Comparison of ENCODE assay signal across 15 mouse cellular contexts in the genomic region with DNA sequence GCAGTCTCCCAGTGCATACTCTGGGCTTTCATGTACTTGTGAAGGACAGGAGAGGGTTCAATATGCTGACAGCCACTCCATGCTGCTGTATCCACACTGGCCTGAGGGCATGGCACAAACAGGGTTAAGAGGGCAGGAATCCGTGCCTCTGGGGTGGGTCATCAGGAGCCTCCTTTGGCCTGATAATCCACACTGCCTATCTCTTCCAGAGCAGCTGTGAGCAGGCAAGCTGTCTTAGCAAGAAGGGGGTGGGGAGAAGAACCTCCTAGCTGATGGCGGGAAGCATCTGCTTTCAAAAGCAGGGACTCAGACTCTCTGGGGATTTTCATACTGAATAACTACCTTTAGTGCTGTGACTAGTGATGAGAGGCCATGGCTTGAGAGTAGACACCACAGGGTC. TPM values are rescaled to one million over a fixed set of nuclear protein-coding genes. Genes with fewer than 3 reads are reported as not detected.
DNase-seq lines count a peak whose midpoint lies in the region; ATAC-seq and TF ChIP-seq lines count a peak whose summit lies in the region.
"Had no signal": no experiment of that assay in that cellular context is flagged by ENCODE, and none has a peak within 500 bp of the region (broad histone marks: within the 10 kb centered on the region; RNA-seq: fewer than 3 reads in every experiment).

No protein-coding gene starts in this region.

- H3K36me3 ChIP-seq in intestine, embryonic 15.5 days, result no peaks in the 10 kb centered on the region
- H3K36me3 ChIP-seq in intestine, postnatal 0 days (ENCODE audit: control insufficient read depth, insufficient read depth), result no peaks in the 10 kb centered on the region
- H3K36me3 ChIP-seq in liver, embryonic 14.5 days (replicated peaks; ENCODE audit: control insufficient read depth, insufficient read depth, low read depth), result no peaks in the 10 kb centered on the region
- no peaks in the 10 kb centered on the region for H3K36me3 ChIP-seq in kidney, adult 2 months (ENCODE audit: control insufficient read depth, insufficient read depth, low read length)

- peak; percentile 84 to 89 (median 86) for DNase-seq in liver, embryonic 14.5 days (ENCODE audit: low read depth in 3 of 3, low spot score in 3 of 3)
- DNase-seq in spleen, postnatal 4 days (ENCODE audit: low spot score in 2 of 2), result peak; percentile 80 to 82
- no peak for DNase-seq in right cerebral cortex, postnatal 25 days
- no peak for DNase-seq in cerebellum, postnatal 14 days
- DNase-seq in kidney, adult 2 months, result no peak
- DNase-seq: cerebellum, postnatal 25 days; kidney, postnatal 14 days; layer of hippocampus, postnatal 36 days; lung, postnatal 36 days; midbrain, embryonic 14.5 days had no signal

- no peak overlapping the region for H3K27ac ChIP-seq in intestine, embryonic 15.5 days
- no peak overlapping the region for H3K27ac ChIP-seq in intestine, postnatal 0 days (ENCODE audit: low read depth, low read length)
- peak overlapping the region; percentile 98 for H3K27ac ChIP-seq in liver, embryonic 14.5 days
- no peak overlapping the region for H3K27ac ChIP-seq in kidney, adult 2 months (ENCODE audit: insufficient read depth, low read depth, low read length)

- no peak overlapping the region for H3K4me3 ChIP-seq in intestine, embryonic 15.5 days (replicated peaks)
- H3K4me3 ChIP-seq in intestine, postnatal 0 days (ENCODE audit: low read depth, low read length), result no peak overlapping the region
- peak overlapping the region; percentile 1 to 29; a peak in 3 of 4 replicates for H3K4me3 ChIP-seq in liver, embryonic 14.5 days (ENCODE audit: insufficient read depth in 1 of 2, low read depth in 2 of 2, low read length in 2 of 2)
- no peak overlapping the region for H3K4me3 ChIP-seq in kidney, adult 2 months (ENCODE audit: insufficient read depth, low read depth, low read length)

- H3K4me1 ChIP-seq in intestine, embryonic 15.5 days (replicated peaks), result no peaks in the 10 kb centered on the region
- H3K4me1 ChIP-seq in intestine, postnatal 0 days (replicated peaks; ENCODE audit: control insufficient read depth, insufficient read depth, low read length), result no peaks in the 10 kb centered on the region; the same call in 1 of the 2 replicates
- H3K4me1 ChIP-seq in liver, embryonic 14.5 days (replicated peaks; ENCODE audit: control insufficient read depth in 2 of 2, insufficient read depth in 2 of 2, low read length in 1 of 2), result peaks cover 82 to 85% of the 10 kb centered on the region in 2 experiments
- no peaks in the 10 kb centered on the region for H3K4me1 ChIP-seq in kidney, adult 2 months (ENCODE audit: control insufficient read depth, insufficient read depth, low read length)

- no peak for TF ChIP-seq CTCF in intestine, postnatal 0 days (IDR thresholded peaks at IDR 0.05; ENCODE audit: low read depth)
- peak; percentile 6; the same call in 1 of the 2 replicates for TF ChIP-seq CTCF in liver, embryonic 14.5 days (IDR thresholded peaks at IDR 0.05; ENCODE audit: low read depth)
- no peak for TF ChIP-seq CTCF in kidney, adult 2 months (conservative IDR thresholded peaks at IDR 0.05; ENCODE audit: insufficient read depth, insufficient read length, low read depth, low read length)

- TF ChIP-seq POLR2A in kidney, adult 2 months (IDR thresholded peaks at IDR 0.05; ENCODE audit: low read depth, low read length), result no peak

- H3K27me3 ChIP-seq in intestine, embryonic 15.5 days (replicated peaks), result no peaks in the 10 kb centered on the region
- no peaks in the 10 kb centered on the region for H3K27me3 ChIP-seq in intestine, postnatal 0 days (replicated peaks; ENCODE audit: control insufficient read depth, insufficient read depth, low read length)
- no peaks in the 10 kb centered on the region for H3K27me3 ChIP-seq in liver, embryonic 14.5 days (ENCODE audit: control insufficient read depth, insufficient read depth, low read length)
- H3K27me3 ChIP-seq in kidney, adult 2 months (replicated peaks; ENCODE audit: control insufficient read depth, insufficient read depth, low read length), result no peaks in the 10 kb centered on the region
- H3K27me3 ChIP-seq: Patski had no signal

- peak; percentile 70; the same call in 1 of the 2 replicates for ATAC-seq in intestine, embryonic 15.5 days
- no peak for ATAC-seq in intestine, postnatal 0 days
- ATAC-seq in common myeloid progenitor, adult 5-6 weeks (replicated peaks; ENCODE audit: low read depth, poor library complexity, severe bottlenecking), result 0 out of 2 replicates have a peak, but pooled peaks have one; percentile 19
- peak; percentile 77 for ATAC-seq in liver, embryonic 14.5 days (ENCODE audit: insufficient read depth)
- ATAC-seq: CD4-positive, CD25-positive, alpha-beta regulatory T cell, adult 4 months; Patski had no signal

- no peak overlapping the region for H3K4me2 ChIP-seq in intestine, embryonic 15.5 days (replicated peaks)
- no peak overlapping the region for H3K4me2 ChIP-seq in intestine, postnatal 0 days (replicated peaks; ENCODE audit: low read depth)
- peak overlapping the region; percentile 95 for H3K4me2 ChIP-seq in liver, embryonic 14.5 days (ENCODE audit: low read depth)

- H3K9ac ChIP-seq in intestine, embryonic 15.5 days, result no peak overlapping the region
- no peak overlapping the region for H3K9ac ChIP-seq in intestine, postnatal 0 days (ENCODE audit: low read depth, low read length)
- H3K9ac ChIP-seq in liver, embryonic 14.5 days (replicated peaks), result peak overlapping the region; percentile 90

- H3K9me3 ChIP-seq in intestine, embryonic 15.5 days, result no peaks in the 10 kb centered on the region
- no peaks in the 10 kb centered on the region for H3K9me3 ChIP-seq in intestine, postnatal 0 days (ENCODE audit: control insufficient read depth)
- H3K9me3 ChIP-seq in liver, embryonic 14.5 days (ENCODE audit: control insufficient read depth, low read length), result no peaks in the 10 kb centered on the region

- TF ChIP-seq EP300 in liver, embryonic 14.5 days (IDR thresholded peaks at IDR 0.05; ENCODE audit: low read depth), result peak; percentile 99

- WGBS in intestine, embryonic 15.5 days, result 44% methylated on average over 2 of the region's 2 CpGs
- WGBS in intestine, postnatal 0 days, result 47% methylated on average over 2 of the region's 2 CpGs
- WGBS in liver, embryonic 14.5 days (ENCODE audit: insufficient replicate concordance), result 4% methylated on average over 2 of the region's 2 CpGs
- WGBS in kidney, adult 2 months, result 66% methylated on average over 2 of the region's 2 CpGs

RNA-seq across cellular contexts. Expression of gene Eral1, which starts 14.3 kb away (rescaled TPM):
- polyA plus RNA-seq in intestine, embryonic 15.5 days (2015; fragmentation: Nextera tagmentation; extraction: Ambion mirVana), result 30.8 and 31.6 TPM in 2 replicates
- polyA plus RNA-seq in intestine, postnatal 0 days (2015; fragmentation: Nextera tagmentation; extraction: Ambion mirVana), result 12.2 and 13.0 TPM in 2 replicates
- 19.3 and 25.5 TPM in 2 replicates for total RNA-seq in common myeloid progenitor, adult 5-6 weeks (2017)
- 9.8 and 10.2 TPM in 2 replicates for polyA plus RNA-seq in liver, embryonic 14.5 days (2012; rRNA removed)
- 14.9 and 16.6 TPM in 2 replicates for polyA plus RNA-seq in liver, embryonic 14.5 days (2014; fragmentation: Nextera tagmentation; extraction: Ambion mirVana)
- 39.1 and 41.6 TPM in 2 replicates for polyA plus RNA-seq in kidney, adult 2 months (2012; rRNA removed)

RNA-seq across cellular contexts. Expression of gene Flot2, which starts 28.2 kb away (rescaled TPM):
- 44.0 and 44.2 TPM in 2 replicates for polyA plus RNA-seq in intestine, embryonic 15.5 days (2015; fragmentation: Nextera tagmentation; extraction: Ambion mirVana)
- polyA plus RNA-seq in intestine, postnatal 0 days (2015; fragmentation: Nextera tagmentation; extraction: Ambion mirVana), result 23.0 and 23.3 TPM in 2 replicates
- 29.7 and 38.4 TPM in 2 replicates for total RNA-seq in common myeloid progenitor, adult 5-6 weeks (2017)
- 17.9 and 18.3 TPM in 2 replicates for polyA plus RNA-seq in liver, embryonic 14.5 days (2012; rRNA removed)
- 16.7 and 20.4 TPM in 2 replicates for polyA plus RNA-seq in liver, embryonic 14.5 days (2014; fragmentation: Nextera tagmentation; extraction: Ambion mirVana)
- 95.0 and 96.9 TPM in 2 replicates for polyA plus RNA-seq in kidney, adult 2 months (2012; rRNA removed)

RNA-seq across cellular contexts. Expression of gene Fam222b, which starts 28.6 kb away (rescaled TPM):
- 13.1 and 13.3 TPM in 2 replicates for polyA plus RNA-seq in intestine, embryonic 15.5 days (2015; fragmentation: Nextera tagmentation; extraction: Ambion mirVana)
- 10.6 and 11.5 TPM in 2 replicates for polyA plus RNA-seq in intestine, postnatal 0 days (2015; fragmentation: Nextera tagmentation; extraction: Ambion mirVana)
- total RNA-seq in common myeloid progenitor, adult 5-6 weeks (2017), result 6.5 and 7.2 TPM in 2 replicates
- 2.5 and 3.1 TPM in 2 replicates for polyA plus RNA-seq in liver, embryonic 14.5 days (2012; rRNA removed)
- 3.8 and 4.1 TPM in 2 replicates for polyA plus RNA-seq in liver, embryonic 14.5 days (2014; fragmentation: Nextera tagmentation; extraction: Ambion mirVana)
- 13.4 and 14.7 TPM in 2 replicates for polyA plus RNA-seq in kidney, adult 2 months (2012; rRNA removed)

RNA-seq across cellular contexts. Expression of gene Dhrs13, which starts 33.8 kb away (rescaled TPM):
- 18.0 and 18.3 TPM in 2 replicates for polyA plus RNA-seq in intestine, embryonic 15.5 days (2015; fragmentation: Nextera tagmentation; extraction: Ambion mirVana)
- polyA plus RNA-seq in intestine, postnatal 0 days (2015; fragmentation: Nextera tagmentation; extraction: Ambion mirVana), result 4.4 and 5.2 TPM in 2 replicates
- total RNA-seq in common myeloid progenitor, adult 5-6 weeks (2017), result 12.1 and 12.8 TPM in 2 replicates
- polyA plus RNA-seq in liver, embryonic 14.5 days (2012; rRNA removed), result 8.6 and 9.4 TPM in 2 replicates
- polyA plus RNA-seq in liver, embryonic 14.5 days (2014; fragmentation: Nextera tagmentation; extraction: Ambion mirVana), result 17.3 and 17.8 TPM in 2 replicates
- 7.1 and 9.3 TPM in 2 replicates for polyA plus RNA-seq in kidney, adult 2 months (2012; rRNA removed)

Comparison
In these comparisons a context has a peak if more than half of its experiments do, and no peak if none do; other contexts are left out.
1. H3K4me3 ChIP-seq: peak in liver, embryonic 14.5 days (2 of 2); none in intestine, embryonic 15.5 days (single experiment), intestine, postnatal 0 days (single experiment) and kidney, adult 2 months (single experiment).
2. DNase-seq: peak in liver, embryonic 14.5 days (3 of 3) and spleen, postnatal 4 days (2 of 2); none in right cerebral cortex, postnatal 25 days (single experiment), cerebellum, postnatal 14 days (0 of 2) and kidney, adult 2 months (single experiment).